Mouse (Mus musculus): Measurements from ENCODE around the gene Dtl. TPM values are rescaled to one million over a fixed set of nuclear protein-coding genes. Genes with fewer than 3 reads are reported as not detected.

Dtl gene
- polyA plus RNA-seq, 1 experiment from 2014 or later = 2.9 TPM

- Histone ChIP-seq H3K36me3 (ENCODE audit: insufficient read depth, low read length) (no peaks in the 10 kb centered on the region), H3K27me3 (replicated peaks; ENCODE audit: insufficient read depth, low read length) (no peaks in the 10 kb centered on the region), H3K4me3 (ENCODE audit: low read depth, low read length) (no peak overlapping the region), H3K4me1 (ENCODE audit: insufficient read depth, low read depth, low read length) (peaks cover 14% of the 10 kb centered on the region; the same call in 1 of the 2 replicates), H3K4me2 (replicated peaks; ENCODE audit: low read depth, low read length) (no peak overlapping the region), H3K27ac (ENCODE audit: low read length) (peak overlapping the region; percentile 54), H3K9ac (replicated peaks; ENCODE audit: low read depth) (no peak overlapping the region), H3K9me3 (ENCODE audit: low read length) (no peaks in the 10 kb centered on the region)
- peak; percentile 1; the same call in 1 of the 2 replicates for TF ChIP-seq CTCF (IDR thresholded peaks at IDR 0.05)
- peak; percentile 50; the same call in 1 of the 2 replicates for TF ChIP-seq EP300 (IDR thresholded peaks at IDR 0.05)
- WGBS = 47% methylated on average over 14 of the region's 14 CpGs
- DNase-seq (ENCODE audit: low spot score) (peak; percentile 82), ATAC-seq (peak; percentile 85)
Measured at GRCm38 (mm10) chr1:191498271-191498955, 76.9 kb downstream of the Dtl start.

DNA sequence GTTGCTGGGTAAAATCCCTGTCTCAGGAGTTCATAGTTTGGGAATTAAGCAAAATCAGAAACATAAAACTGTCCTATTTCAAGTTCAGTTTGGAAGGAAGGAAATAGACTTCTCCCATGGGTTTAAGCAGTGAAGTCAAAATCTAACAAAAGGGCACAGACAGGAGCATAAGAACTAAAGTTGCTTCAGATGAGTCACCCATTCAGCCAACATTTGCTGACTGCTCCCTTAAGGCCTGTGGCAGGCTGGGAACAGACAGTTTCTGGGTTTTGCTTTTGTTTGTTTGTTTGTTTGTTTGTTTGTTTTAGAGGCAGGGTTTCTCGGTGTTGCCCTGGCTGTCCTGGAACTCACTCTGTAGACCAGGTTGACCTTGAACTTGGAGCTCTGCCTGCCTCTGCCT is 78.7 kb downstream of the Dtl start:
- Histone ChIP-seq H3K27ac (ENCODE audit: low read length) (no peak overlapping the region), H3K27me3 (replicated peaks; ENCODE audit: insufficient read depth, low read length) (no peaks in the 10 kb centered on the region), H3K9me3 (ENCODE audit: low read length) (no peaks in the 10 kb centered on the region), H3K9ac (replicated peaks; ENCODE audit: low read depth) (no peak overlapping the region), H3K36me3 (ENCODE audit: insufficient read depth, low read length) (no peaks in the 10 kb centered on the region), H3K4me1 (ENCODE audit: insufficient read depth, low read depth, low read length) (peaks cover 15% of the 10 kb centered on the region; the same call in 1 of the 2 replicates), H3K4me3 (ENCODE audit: low read depth, low read length) (no peak overlapping the region), H3K4me2 (replicated peaks; ENCODE audit: low read depth, low read length) (no peak overlapping the region)
- ATAC-seq (no peak), DNase-seq (ENCODE audit: low spot score) (no peak)
- TF ChIP-seq EP300 (IDR thresholded peaks at IDR 0.05) (no peak), CTCF (IDR thresholded peaks at IDR 0.05) (no peak)
- WGBS = 70% methylated on average over 1 of the region's 1 CpGs

- Histone ChIP-seq H3K36me3 (ENCODE audit: insufficient read depth, low read length) (no peaks in the 10 kb centered on the region), H3K4me1 (ENCODE audit: insufficient read depth, low read depth, low read length) (peaks cover 15% of the 10 kb centered on the region; the same call in 1 of the 2 replicates), H3K9me3 (ENCODE audit: low read length) (no peaks in the 10 kb centered on the region), H3K4me3 (ENCODE audit: low read depth, low read length) (no peak overlapping the region), H3K4me2 (replicated peaks; ENCODE audit: low read depth, low read length) (no peak overlapping the region), H3K9ac (replicated peaks; ENCODE audit: low read depth) (no peak overlapping the region), H3K27me3 (replicated peaks; ENCODE audit: insufficient read depth, low read length) (no peaks in the 10 kb centered on the region), H3K27ac (ENCODE audit: low read length) (0 out of 2 replicates have a peak overlapping the region, but pooled peaks have one; percentile 11)
- ATAC-seq (peak; percentile 51), DNase-seq (ENCODE audit: low spot score) (peak; percentile 74)
- no peak for TF ChIP-seq CTCF (IDR thresholded peaks at IDR 0.05)
- TF ChIP-seq EP300 (IDR thresholded peaks at IDR 0.05) = peak; percentile 92
- WGBS = 28% methylated on average over 10 of the region's 10 CpGs
Measured at GRCm38 (mm10) chr1:191495051-191495467, 80.3 kb downstream of the Dtl start.

GRCm38 (mm10) chr1:191494303-191494655 is 81.1 kb downstream of the Dtl start:
- WGBS = 45% methylated on average over 2 of the region's 2 CpGs
- TF ChIP-seq EP300 (IDR thresholded peaks at IDR 0.05) (no peak), CTCF (IDR thresholded peaks at IDR 0.05) (no peak)
- Histone ChIP-seq H3K9ac (replicated peaks; ENCODE audit: low read depth) (no peak overlapping the region), H3K4me3 (ENCODE audit: low read depth, low read length) (no peak overlapping the region), H3K4me1 (ENCODE audit: insufficient read depth, low read depth, low read length) (peaks cover 15% of the 10 kb centered on the region; the same call in 1 of the 2 replicates), H3K9me3 (ENCODE audit: low read length) (no peaks in the 10 kb centered on the region), H3K36me3 (ENCODE audit: insufficient read depth, low read length) (no peaks in the 10 kb centered on the region), H3K4me2 (replicated peaks; ENCODE audit: low read depth, low read length) (no peak overlapping the region), H3K27me3 (replicated peaks; ENCODE audit: insufficient read depth, low read length) (no peaks in the 10 kb centered on the region), H3K27ac (ENCODE audit: low read length) (peak overlapping the region; percentile 51)
- no peak for ATAC-seq
- no peak for DNase-seq (ENCODE audit: low spot score)

GRCm38 (mm10) chr1:191493476-191494302 is 81.7 kb downstream of the Dtl start:
- H3K36me3 ChIP-seq (ENCODE audit: insufficient read depth, low read length) = no peaks in the 10 kb centered on the region
- H3K4me1 ChIP-seq (ENCODE audit: insufficient read depth, low read depth, low read length) = peaks cover 13% of the 10 kb centered on the region; the same call in 1 of the 2 replicates
- WGBS = 47% methylated on average over 13 of the region's 13 CpGs
- no peak overlapping the region for H3K4me3 ChIP-seq (ENCODE audit: low read depth, low read length)
- H3K27ac ChIP-seq (ENCODE audit: low read length) = peak overlapping the region; percentile 51
- H3K9me3 ChIP-seq (ENCODE audit: low read length) = no peaks in the 10 kb centered on the region
- H3K27me3 ChIP-seq (replicated peaks; ENCODE audit: insufficient read depth, low read length) = no peaks in the 10 kb centered on the region
- DNase-seq (ENCODE audit: low spot score) (peak; percentile 63), ATAC-seq (peak; percentile 45)
- no peak overlapping the region for H3K9ac ChIP-seq (replicated peaks; ENCODE audit: low read depth)
- no peak overlapping the region for H3K4me2 ChIP-seq (replicated peaks; ENCODE audit: low read depth, low read length)
- peak; percentile 81; the same call in 1 of the 2 replicates for TF ChIP-seq EP300 (IDR thresholded peaks at IDR 0.05)
- TF ChIP-seq CTCF (IDR thresholded peaks at IDR 0.05) = no peak

DNA sequence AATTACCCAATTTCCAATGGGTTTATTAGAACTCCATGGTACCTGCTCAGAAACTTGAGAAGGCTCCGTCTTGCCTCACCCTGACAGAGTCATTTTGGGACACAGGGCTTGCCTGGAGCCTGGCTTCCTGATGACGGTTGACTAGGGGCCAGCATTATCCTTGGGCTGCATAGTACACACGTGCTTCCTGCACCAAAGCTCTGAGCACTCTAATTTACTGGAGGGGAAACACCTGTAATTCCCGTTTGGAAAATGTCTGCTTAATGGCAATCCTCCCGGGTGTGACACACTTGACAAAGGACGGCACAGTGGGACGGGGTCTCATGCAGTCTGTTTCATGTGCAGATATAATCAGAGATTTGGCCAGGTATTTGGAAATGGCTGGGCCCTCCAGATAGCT is 84.9 kb downstream of the Dtl start:
- Histone ChIP-seq H3K36me3 (ENCODE audit: insufficient read depth, low read length) (no peaks in the 10 kb centered on the region), H3K4me2 (replicated peaks; ENCODE audit: low read depth, low read length) (no peak overlapping the region), H3K9ac (replicated peaks; ENCODE audit: low read depth) (no peak overlapping the region), H3K4me1 (ENCODE audit: insufficient read depth, low read depth, low read length) (peaks cover 10% of the 10 kb centered on the region; the same call in 1 of the 2 replicates), H3K4me3 (ENCODE audit: low read depth, low read length) (no peak overlapping the region), H3K9me3 (ENCODE audit: low read length) (no peaks in the 10 kb centered on the region), H3K27me3 (replicated peaks; ENCODE audit: insufficient read depth, low read length) (no peaks in the 10 kb centered on the region), H3K27ac (ENCODE audit: low read length) (no peak overlapping the region)
- TF ChIP-seq CTCF (IDR thresholded peaks at IDR 0.05) (no peak), EP300 (IDR thresholded peaks at IDR 0.05) (no peak)
- ATAC-seq = no peak; the same call in 1 of the 2 replicates
- DNase-seq (ENCODE audit: low spot score) = no peak
- 49% methylated on average over 7 of the region's 7 CpGs for WGBS

Other genes starting within 250 kb of the Dtl start
- gene Tmem206, start 249.6 kb downstream of the Dtl start, polyA plus RNA-seq (2015; fragmentation: Nextera tagmentation; extraction: Ambion mirVana) = 13.1 and 14.7 TPM in 2 replicates
- gene Ppp2r5a, start 172.3 kb downstream of the Dtl start, polyA plus RNA-seq (2015; fragmentation: Nextera tagmentation; extraction: Ambion mirVana) = 51.5 and 56.0 TPM in 2 replicates
- gene Ints7, start 92 bp upstream of the Dtl start, polyA plus RNA-seq (2015; fragmentation: Nextera tagmentation; extraction: Ambion mirVana) = 13.9 and 14.3 TPM in 2 replicates
- 28.7 and 30.1 TPM in 2 replicates for gene Lpgat1, start 142.3 kb upstream of the Dtl start, polyA plus RNA-seq (2015; fragmentation: Nextera tagmentation; extraction: Ambion mirVana)
- gene Nek2, start 245.9 kb upstream of the Dtl start, polyA plus RNA-seq (2015; fragmentation: Nextera tagmentation; extraction: Ambion mirVana) = 4.8 and 5.9 TPM in 2 replicates

Data from lung, postnatal 0 days (tissue).